Mouse (Mus musculus) embryo, embryonic 11 days (tissue): Measurements from ENCODE around the gene Ap3d1.
A peak's percentile ranks its signal among the peaks of the same experiment; 100 is the strongest.

ENCODE experiments used
- DNase-seq: peaks from one replicate; pipeline ENCODE4 v3.0.0-alpha.2; 2015

Gene Ap3d1

DNA sequence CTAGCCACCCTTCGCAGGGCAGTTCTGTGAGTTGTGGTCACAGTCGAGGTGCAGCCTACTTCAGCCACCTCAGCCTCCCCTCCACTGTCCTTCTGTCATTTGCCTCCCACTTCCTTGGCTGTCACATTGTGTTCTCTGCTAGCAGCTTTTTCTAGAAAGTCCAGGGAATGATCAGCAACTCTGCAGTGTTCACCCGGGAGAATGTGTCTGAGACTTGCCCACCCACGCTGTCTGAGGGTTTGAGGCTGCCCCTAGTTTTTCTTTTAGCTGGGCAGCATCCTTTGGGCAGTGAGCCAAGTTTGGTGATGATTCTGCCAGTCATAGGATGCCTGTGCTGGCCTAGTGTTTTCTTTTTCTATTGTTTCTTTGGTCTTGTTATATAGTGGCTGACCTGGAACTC is 14.9 kb upstream of the Ap3d1 start:
- DNase-seq, result no peak

DNA sequence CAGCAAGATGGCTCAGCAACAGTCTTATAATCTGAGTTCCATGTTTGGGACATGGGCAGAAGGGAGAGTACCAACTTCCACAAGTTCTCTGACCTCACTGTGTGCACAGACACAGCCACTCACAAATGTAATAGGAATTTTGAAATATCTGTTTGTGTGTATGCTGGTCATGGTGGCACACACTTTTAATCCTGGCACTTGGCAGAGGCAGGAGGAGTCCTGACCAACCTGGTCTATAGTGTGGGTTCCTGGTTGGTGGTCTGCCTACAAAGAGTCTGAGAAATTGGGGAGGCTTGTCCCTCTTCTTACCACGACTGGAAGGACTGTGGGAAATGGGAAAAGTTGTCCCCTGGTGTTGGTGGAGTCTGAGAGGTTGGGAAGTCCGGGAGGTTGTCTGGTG is 14.4 kb upstream of the Ap3d1 start:
- DNase-seq, result no peak

DNA sequence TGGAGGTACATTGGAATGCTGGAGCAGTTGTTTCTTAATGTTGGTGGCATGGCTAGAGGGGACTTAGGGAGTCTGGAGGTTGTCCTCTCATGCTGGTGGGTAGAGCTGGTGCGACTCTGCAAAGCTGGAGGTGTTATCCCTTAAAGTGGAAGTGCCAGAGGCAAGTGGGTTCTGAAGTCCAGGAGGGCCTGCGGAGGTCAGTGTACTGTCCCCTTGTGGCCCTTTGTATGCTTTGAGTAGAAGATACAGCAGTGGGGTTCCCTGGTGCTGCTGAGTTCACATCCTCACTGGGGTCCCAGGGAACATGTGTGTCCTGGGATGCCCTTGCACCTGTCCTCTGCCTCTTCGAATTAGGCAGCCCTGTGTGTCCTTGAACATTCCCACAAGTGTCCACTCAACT is 14.0 kb upstream of the Ap3d1 start:
- no peak for DNase-seq

DNA sequence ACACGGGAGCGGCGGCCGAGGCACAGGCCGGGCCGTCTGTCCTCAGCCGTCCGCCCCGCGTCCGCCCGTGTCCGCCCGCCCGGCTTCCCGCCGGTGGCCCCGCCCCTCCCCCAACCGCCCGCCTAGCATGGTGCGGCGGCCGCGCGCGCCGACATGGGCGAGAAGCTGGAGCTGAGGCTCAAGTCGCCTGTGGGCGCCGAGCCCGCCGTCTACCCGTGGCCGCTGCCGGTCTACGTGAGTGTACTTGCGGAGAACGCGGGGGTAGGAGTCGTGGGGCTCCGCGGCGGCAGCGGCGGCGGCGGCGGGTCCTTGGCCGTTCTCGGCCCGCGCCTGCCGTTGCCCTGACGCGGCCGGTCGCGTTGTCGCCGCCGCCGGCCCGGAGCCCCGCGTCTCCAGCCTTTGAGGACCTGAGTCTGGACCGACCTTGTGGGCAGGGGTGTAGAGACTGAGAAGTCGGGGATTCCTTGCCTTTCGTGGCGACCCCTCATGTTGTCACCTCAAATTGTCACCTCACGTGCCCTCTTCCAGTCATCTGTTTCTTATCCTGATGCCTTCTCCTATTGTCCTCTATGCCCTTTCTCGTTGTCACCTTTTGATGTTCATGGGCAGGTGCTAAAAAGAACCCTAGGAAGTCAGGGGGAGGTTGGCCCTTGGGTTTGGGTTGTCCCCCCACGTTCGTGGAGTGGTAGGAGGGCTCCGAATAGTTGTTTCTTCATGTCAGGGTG is 13.4 kb upstream of the Ap3d1 start:
- DNase-seq, result no peak

DNA sequence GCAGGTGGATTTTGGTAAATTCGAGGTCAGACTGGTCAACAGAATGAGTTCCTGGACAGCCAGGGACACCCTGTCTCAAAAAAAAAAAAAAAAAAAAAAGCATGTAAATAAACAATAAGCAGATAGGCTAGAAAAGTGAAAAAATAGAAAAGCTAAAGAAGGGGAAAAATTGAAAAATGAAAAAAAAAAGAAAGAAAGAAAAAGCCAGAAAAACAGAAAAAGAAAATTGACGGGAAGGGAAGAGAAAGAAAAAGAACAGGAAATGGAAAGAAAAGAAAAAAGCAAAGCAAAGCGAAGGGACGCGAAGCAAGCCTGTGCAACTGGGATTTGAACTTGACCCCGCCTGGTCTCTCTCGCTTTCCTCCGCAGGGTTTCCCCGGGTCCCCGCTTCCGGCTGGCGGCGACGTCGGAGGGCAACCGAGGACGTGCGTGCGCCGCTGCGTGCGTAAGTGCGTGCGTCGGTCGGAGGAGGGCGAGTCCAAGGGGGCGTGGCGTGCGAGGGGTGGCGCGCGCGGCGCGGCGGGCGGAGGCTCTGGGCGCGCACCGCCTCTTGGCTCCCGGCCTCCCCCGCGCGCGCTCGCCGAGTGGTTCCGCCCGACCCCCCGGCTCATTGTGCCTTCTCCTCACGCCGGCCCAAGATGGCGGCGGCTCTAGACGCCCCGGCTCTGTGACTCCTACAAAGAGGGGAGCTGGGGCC is 12.7 kb upstream of the Ap3d1 start, which contains the start of gene Dot1l:
TSS of gene Dot1l (plus strand) at position 613 of the 697 bp plus-strand sequence.
- peak; percentile 99 for DNase-seq

DNA sequence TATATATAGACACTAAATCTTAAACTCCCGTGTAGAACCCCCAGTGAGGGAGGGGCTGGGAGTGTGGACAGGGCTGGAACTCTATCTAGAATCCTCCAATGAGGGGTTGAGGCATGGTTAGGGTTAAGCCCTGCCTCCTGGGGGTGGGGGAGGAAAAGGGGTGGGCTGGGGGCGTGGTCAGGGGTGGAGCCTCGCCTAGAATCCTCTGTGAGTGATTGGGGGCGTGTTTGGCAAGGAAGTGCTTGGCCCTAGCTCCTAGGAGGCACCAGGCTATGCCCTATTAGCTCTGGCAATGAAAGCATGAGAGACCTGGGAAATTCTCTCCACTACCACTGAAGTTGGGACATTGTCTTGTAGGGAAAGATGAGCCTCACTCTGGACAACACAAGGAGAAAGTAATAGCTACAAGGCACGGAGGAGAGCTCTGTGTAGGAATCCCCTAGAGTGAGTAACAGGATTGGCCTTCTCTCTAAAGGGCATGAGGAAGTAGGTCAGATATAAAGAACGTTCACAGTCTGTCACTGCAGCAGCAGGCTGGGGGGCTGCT is 10.1 kb upstream of the Ap3d1 start:
- peak; percentile 88 for DNase-seq

DNA sequence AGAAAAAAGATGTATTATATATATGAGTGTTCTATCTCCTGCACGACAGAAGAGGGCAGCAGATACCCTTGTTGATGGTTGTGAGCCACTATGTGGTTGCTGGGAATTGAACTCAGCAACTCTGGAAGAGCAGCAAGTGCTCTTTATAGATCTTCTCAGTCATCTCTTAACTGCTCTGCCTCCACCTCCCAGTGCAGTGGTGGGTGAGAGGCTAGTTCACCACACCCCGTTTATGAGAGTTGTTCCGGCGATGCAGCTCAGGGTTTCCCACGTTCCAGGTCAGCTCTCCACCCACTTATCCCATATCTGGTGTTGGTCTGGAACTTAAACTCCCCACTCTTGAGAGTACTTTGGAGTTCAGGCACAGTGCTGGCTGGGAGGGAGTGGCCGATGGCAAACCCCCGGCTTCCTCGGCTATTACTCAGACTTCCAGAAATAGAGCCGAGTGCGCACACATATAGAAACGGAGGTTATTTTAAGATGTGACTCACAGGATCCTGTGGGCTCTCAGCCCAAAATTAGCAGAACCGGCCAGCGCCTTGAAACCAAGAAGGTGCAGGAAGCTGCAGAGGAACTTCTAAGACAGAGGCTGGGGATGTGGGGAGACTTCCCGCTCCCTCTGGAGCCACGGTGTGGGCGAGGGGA is 9.2 kb upstream of the Ap3d1 start:
- DNase-seq, result peak; percentile 39

DNA sequence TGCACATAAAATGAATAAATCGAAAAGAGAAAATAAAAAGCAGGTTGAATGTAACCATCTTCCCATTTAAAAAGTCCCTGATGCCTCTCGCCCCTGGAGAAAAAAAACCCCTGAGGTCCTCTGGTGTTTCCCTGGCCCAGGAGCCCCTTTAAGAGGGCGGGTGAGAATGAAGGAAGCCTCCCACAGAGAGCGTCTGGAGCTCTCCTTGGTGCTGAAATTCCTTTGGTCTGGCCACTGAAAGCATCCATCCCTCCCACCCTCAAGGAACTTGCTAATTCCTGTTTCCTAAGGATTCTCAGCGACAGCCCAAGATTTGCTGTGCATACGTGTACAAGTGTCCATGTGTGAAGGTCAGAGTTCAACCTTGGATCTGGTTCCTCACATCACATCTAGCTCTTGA is 6.5 kb upstream of the Ap3d1 start:
- DNase-seq, result peak; percentile 88

DNA sequence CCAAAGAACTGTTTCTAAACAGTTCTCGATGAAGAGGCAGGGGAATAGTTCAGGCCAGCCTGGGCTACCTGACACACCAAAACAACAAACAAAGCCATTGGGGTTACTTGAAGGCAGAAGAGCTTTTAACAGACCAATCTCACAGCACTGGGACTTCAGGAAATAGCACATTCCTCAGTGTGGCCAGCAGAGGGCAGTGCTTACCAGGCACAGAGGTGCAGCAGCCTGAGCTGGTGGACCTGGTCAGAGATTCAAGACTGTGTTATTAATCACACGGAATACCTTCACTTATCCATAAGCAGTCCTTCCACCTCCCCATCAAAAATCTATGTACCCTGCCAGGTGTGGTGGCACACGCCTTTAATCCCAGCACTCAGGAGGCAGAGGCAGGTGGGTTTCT is 5.3 kb upstream of the Ap3d1 start:
- peak; percentile 71 for DNase-seq

DNA sequence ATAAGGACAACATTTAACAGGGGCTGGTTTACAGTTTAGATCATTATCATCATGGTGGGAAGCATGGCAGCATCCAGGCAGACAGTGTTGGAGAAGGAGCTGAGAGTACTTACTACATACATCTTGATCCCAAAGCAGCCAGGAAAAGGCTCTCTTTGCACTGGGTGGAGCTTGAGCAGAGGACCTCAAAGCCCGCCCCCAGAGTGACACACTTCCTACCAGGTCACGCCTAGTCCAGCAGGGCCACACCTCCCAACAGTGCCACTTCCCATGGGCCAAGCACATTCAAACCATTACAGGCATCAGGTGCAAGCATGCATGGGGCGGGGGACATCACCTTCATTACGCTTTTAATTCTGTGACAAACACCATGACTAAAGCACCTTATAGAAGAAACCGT is 2.2 kb upstream of the Ap3d1 start:
- peak; percentile 37 for DNase-seq

DNA sequence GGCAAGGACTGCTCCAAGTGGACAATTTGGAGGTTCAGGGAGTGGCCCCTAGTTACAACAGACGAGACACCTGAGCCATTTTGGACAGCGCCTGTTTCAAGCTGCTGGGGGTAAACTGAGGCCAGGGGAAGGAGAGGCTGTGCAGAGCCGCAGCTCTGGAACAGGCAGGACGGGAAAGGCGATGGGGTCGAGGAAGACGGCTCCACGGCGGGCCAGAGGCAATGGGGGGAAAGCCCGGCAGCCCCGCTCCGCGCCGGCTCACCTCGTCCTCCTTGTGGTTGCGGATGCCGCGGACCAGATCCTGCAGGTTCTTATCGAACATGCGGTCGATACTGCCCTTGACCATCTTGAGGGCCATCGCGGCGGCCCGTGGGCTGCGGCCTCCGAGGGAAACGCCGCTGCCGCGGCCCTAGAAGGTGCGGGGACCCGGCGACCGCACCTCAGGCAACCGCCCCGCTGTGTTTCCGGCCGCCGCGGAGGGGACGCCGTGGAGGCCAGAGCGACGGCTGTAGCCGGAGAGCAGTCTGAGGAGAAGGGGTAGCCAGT is 357 bp downstream of the Ap3d1 start:
- peak; percentile 6 for DNase-seq

DNA sequence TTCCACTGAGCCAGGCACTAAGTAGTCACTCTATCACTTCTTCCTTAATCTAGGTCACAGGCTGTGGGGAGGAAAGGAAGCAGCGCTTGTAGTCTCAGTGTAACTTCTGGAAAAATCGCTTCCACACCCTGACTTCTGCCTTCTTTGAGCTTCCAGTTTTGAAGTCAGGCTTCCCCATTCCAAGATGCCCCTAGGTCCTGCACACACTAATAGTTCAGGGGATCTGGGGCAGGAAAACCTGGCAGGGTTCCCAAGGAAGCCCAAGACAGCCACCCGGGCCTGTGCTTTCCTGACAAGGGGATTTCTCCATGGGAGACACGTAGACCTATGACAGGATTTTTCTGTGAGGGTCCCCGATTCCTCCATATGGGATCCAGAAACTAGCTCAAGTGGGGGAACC is 918 bp downstream of the Ap3d1 start:
- peak; percentile 5 for DNase-seq

DNA sequence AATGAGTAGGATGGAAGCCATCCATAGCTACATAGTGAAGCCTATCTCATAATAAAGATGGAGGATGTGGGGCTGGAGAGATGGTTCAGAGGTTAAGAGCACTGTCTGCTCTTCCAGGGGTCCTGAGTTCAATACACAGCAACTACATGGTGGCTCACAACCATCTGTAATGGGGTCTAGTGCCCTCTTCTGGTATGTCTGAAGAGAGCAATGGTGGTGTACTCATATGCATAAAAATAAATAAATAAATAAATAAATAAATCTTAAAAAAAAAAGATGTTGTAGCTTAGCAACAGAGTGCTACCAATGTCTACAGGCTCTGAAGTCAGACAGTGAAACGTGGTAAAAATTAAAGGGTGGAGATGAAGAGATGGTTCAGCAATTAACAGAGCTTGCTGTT is 3.4 kb downstream of the Ap3d1 start:
- no peak for DNase-seq

DNA sequence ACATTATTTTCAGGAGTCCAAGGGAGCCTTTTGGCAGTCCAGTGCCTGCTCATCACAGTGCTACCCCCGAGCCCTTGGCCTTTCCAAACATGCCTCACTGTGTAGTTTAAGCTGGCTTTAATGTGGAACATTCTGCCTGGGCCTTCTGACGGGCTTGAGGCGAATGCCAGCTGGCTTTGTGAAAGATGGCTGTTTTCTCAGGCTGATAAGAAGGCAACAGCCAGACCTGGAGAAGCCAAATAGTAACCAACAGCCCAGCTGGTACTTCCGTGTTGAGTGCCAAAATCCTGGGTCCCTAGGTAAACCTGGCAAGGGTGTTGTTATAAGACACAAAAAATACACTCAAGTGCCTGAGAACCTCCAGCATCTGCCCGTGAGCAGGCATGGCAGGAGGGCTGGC is 5.3 kb downstream of the Ap3d1 start:
- no peak for DNase-seq

DNA sequence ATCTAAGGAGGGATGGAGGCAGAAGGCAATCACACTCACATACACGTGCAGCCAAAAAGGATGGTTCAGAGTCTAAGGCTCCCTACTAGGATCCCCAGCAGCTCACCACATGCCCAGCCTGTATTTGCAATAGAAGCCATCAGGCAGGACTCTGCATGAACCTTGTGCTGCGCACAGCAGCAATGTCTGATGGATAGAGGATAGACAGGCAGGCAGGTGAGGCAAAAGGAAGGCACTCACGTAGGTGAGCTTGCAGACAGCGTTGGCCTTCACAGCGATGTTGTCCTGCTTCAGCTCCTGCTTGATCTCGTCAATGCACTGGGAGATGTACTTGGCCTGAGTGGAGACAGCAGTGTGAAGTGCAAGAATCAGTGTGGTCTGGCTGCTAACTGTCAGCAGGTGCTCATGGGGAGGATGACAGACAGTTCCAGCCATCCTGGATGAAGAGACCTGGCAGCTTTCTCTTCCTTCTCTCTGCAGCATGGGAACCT is 9.4 kb downstream of the Ap3d1 start:
- no peak for DNase-seq

DNA sequence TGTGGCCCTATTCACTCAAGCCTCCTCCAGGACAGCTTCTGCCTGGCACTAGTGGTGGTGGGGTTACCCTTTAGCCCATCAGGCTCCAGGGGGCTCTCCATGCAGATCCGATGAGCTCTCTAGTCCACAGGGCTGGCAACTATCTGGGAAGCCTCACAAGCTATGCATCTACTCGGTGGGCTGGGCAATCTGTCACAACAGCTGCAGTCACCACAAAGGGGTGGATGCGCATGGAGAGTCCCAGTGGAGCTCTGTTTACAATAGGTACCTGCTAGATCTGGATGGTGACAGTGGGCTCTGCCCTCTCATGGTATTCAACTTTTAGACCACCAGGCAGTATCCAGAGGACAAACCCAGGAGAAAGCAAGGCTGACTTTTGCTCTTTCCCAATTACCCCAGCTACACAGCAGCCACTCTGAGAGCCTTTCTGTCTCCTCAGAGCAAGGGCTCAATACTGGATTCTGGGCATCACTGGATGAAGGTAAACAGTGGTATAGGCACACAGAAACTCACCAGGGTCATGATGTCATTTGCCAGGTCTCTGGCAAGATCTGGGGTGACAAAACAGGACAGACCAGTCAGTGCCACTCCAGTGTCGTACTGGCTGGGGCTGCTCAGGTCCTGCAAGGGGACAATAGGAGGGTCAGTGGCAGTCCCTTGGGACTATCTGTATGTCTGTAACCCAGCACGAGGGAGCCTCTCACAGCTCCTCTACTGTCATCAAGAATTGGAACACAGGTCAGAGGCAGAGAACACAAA is 14.5 kb downstream of the Ap3d1 start:
- DNase-seq, result no peak

DNA sequence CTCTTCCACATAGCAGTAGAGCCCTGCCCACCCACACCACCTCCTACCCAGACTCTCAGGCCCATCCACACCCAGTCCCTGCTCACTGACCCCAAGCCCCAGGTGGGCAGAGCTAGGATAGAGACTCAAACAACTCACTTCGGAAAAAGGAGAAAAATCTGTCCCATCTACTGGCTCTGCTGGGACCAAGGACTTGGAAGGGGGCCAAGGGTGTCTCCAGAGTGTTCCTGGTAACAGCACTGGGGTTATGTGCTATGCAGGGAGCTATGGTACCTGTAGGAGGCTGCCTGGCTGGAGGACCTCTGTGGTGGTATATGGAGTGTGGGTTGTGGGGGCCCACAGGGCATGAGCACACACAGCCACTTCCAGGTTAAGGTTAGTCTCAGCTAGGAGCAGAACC is 24.8 kb downstream of the Ap3d1 start:
- no peak for DNase-seq

DNA sequence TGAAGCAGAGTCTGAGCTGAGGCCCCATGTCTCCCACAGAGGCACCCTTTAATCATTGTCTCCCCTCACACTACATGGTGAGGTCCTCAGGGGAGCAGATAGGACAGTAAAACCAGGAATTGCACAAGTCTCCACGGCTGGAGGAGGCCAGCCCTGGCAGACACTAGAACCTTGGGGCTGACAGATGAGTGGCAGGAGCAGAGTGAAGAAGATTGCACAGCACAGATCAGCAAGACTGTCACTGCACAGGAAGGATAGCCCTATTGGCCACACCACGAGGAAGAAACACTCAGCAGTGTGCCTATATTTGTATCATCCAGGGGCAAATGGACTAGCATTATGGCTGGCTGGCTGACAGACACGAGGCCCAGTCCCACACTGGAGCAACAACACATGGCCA is 31.2 kb downstream of the Ap3d1 start:
- DNase-seq, result no peak

DNA sequence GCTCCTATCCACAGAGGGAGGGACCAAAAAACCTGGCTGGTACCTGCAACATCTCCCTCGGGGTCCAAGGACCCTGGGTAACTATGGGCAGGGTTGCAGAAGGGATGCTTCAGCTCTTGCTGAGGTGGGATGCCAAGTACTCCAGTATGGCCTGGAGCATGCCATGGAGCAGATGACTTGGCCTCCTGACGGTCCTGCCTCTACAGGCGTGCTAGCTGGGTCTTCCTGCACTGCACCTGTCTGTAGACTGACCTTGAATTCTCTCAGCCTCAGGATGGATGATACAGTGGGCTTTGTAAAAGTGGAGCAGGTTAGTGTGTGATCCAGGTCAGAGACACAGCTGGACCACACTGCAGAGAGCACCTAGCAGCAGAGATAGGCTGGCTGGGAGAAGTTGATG is 36.6 kb downstream of the Ap3d1 start:
- DNase-seq, result no peak

DNA sequence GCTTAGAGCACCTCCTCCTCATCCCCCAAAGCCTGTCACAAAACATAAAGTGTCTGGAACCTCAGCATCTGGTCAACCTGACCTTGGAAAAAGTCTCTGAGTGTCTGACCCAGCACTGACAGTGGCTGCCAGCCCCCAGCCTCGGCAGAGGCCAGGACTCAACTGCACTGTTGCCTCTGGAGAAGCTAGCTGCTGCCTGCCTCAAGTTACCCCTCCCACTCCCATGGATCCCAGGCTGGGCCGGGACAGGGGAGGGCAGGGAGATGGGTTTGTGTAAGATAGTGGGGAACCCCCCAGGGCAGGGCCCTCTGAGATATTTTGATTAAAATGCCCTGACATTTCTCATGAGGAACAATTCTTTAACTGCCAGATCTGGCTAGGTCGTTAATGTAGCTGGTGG is 37.0 kb downstream of the Ap3d1 start:
- no peak for DNase-seq

DNA sequence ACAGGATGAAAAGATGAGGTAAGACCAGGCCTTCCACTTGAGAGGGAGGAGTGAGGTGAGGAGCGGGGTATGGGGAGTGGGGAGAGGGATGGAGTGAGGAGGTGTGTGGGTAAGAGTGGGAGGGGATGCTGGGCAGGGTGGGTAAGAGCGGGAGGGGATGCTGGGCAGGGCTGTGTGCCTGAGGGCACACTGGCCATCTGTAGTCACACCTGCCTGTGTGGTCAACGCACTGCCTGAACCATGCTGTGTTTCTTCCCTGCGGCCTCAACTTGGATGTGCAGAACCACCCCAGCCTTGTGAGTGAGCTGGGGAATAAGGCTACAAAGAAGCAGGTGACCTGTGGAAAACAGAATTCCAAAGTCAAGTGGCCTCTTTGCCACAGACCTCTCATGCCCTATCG is 37.6 kb downstream of the Ap3d1 start:
- no peak for DNase-seq

DNA sequence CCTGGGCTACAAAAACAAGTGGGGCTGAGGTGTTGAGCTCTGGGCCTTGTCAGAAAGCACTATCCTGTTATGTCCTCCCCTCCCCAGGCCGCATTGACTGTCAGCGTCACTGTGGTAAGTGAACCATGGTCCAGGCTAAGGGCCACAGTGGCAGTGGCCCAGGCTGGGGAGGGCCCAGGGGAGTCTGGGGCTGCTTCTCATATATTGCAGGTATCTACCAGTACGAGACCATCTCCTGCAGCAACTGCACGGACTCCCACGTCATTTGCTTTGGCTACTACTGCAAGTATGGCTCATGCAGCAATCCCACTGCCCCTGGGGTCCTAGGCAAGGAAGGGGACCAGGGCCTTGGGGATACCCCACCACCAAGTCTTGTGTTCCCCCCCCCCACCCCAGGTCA is 38.4 kb downstream of the Ap3d1 start:
- DNase-seq, result no peak
